Mouse (Mus musculus) cortical plate, adult 2 months (tissue): Measurements from ENCODE around the gene Crybg3.

Source experiments
- CTCF ChIP-seq: fragments of 200-500 bp; IDR thresholded peaks from 2 replicates; pipeline ENCODE4 v1.5.1; 2011; ENCODE audit warnings: mild to moderate bottlenecking, control low read depth, low read length; ENCODE audit not compliant: insufficient read depth; ENCODE audit errors: extremely low read depth
- POLR2A ChIP-seq: fragments of 200-500 bp; IDR thresholded peaks from 2 replicates; pipeline ENCODE4 v1.6.1; 2011; ENCODE audit warnings: mild to moderate bottlenecking, low read length, control low read depth; ENCODE audit not compliant: insufficient read depth; ENCODE audit errors: extremely low read depth

GRCm38 (mm10) chr16:59497947-59498346, 102.8 kb downstream of the Crybg3 start:
- TF ChIP-seq CTCF (no peak), POLR2A (no peak)
